Mouse (Mus musculus) olfactory bulb, adult 2 months (tissue): ENCODE results near the gene Hunk.

Source experiments
- CTCF ChIP-seq: fragments of 200-500 bp; IDR thresholded peaks from 2 replicates; pipeline ENCODE4 v1.5.1; 2012; ENCODE audit warnings: low read depth, mild to moderate bottlenecking, low read length, moderate library complexity; ENCODE audit not compliant: insufficient read depth
- POLR2A ChIP-seq: fragments of 200-500 bp; IDR thresholded peaks from 2 replicates; pipeline ENCODE4 v1.6.1; 2012; ENCODE audit warnings: mild to moderate bottlenecking, low read depth, low read length, moderate library complexity; ENCODE audit not compliant: insufficient read depth

- TF ChIP-seq CTCF (no peak), POLR2A (no peak)
Observed at GRCm38 (mm10) chr16:90496930-90497329, 111.1 kb downstream of the Hunk start.
